Mouse (Mus musculus) colon, adult 2 months (tissue): ENCODE results near the gene Olfr67. TPM values are rescaled to one million over a fixed set of nuclear protein-coding genes. Genes with fewer than 3 reads are reported as not detected.

Experiments used
- polyA plus RNA-seq: library from polyadenylated mRNA; depleted of rRNA; stranded (reverse); fragments of >200 nt; gene quantifications from 2 replicates; pipeline ENCODE4 v1.2.3, GENCODE M21; 2012; rRNA removed

Olfr67 gene
- polyA plus RNA-seq, result not detected in 2 replicates

DNA sequence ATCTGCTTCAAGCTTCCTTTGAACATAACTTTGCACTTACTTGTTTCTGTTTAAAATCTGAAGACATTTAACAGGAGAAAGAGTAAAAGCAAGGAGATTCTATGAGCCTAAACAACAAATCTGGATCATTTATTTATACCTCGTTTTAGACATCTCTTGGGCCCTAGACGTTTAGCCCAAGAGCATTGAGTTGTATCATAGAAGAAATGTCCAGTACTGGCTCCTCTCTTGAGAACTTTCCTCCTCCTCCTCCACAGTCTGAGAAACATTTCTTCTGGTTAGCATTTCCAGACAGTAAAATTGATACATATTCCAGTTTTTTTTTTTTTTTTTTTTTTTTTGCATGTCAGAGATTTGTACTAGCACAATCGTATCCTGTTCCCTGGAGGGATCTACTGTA, at the start of gene Olfr67:
Gene Olfr67, minus strand, starts transcription at position 101 of the 400 bp plus-strand sequence.

DNA sequence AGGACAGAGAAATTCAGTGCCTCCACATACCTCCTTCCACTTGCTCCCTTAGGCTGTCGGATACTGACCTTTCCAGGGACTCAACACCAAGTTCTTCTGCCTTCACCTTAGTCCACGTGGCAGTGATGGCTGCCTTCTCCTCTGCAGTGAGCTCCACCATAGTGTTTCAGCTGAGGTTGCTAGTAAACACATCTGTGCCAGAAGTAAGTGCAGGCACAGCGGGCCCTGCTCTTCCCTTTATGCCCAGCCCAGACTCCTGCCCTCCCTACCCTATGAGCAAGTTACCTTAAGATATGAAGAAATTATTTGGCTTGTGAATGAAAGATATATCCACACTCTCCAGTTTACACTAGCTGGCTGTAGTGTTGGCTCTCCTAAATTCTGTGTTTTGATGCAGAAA, 48.6 kb upstream of the Olfr67 start, which contains the start of gene Hbb-bh2:
Gene Hbb-bh2, minus strand, starts transcription at position 253 of the 400 bp plus-strand sequence.

DNA sequence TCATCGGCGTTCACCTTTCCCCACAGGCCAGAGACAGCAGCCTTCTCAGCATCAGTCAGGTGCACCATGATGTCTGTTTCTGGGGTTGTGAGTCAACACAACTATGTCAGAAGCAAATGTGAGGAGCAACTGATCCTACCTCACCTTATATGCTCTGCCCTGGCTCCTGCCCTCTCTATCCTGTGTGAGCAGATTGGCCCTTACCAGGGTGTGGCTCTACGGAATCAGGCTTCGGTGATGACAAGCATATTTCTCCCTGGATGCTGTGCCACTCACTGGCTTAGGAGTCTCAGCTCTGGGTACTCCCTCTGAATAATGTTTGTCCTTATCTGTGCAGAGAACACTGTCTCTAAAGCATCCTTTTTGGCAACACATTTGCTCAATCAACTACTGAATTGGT, 36.2 kb upstream of the Olfr67 start, which contains the start of gene Hbb-bs:
Gene Hbb-bs, minus strand, starts transcription at position 289 of the 400 bp plus-strand sequence.

DNA sequence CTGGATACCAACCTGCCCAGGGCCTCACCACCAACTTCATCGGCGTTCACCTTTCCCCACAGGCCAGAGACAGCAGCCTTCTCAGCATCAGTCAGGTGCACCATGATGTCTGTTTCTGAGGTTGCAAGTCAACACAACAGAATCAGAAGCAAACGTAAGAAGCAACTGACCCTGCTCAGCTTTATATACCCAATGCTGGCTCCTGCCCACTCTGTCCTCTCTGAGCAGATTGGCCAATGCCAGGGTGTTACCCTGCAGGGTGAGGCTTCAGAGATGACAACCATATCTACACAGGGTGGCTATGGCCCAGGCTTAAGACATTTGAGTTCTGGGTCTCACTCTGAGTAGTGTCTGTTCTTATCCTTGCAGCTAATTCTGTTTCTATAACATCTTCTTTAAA, 22.1 kb upstream of the Olfr67 start, which contains the start of gene Hbb-bt:
Gene Hbb-bt, minus strand, starts transcription at position 231 of the 400 bp plus-strand sequence.

DNA sequence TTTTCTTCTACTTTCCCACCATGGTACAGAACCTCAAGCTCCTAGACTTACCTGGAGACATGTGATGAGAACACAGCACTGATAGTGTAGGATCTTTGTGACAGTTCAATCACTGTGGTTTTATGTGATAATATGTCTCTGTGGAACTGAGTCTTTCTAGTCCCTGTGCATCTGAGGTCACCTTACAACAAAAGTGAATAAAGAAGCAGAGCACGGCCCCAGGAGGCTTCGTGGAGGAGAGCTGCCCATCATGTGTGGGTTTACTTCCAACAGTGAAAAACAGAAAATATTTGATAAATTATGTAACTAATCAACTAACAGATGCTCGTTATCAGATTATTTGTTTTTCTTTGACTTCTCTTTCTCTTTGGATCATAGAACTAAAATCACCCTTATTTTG, 12.0 kb downstream of the Olfr67 start, which contains the start of gene Olfr68:
Gene Olfr68, minus strand, starts transcription at position 101 of the 400 bp plus-strand sequence.

DNA sequence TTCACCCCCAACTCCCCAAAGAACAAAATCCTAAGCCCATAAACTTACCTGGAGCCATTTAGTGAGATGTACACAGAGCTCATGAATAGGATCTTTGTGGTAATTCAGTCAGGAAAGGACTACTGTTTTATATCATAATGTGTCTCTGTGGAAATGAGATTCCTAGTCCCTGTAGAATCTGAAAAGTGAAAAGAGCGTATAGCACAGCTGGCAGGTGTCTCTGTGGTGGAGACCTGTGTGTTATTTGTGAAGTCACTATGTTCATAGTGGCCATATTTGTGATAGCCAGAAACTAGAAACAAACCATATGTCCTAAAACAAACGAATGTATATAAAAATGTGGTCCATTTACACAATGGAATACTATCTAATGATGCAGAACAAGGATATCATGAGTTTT, 20.1 kb downstream of the Olfr67 start, which contains the start of gene Olfr69:
Gene Olfr69, minus strand, starts transcription at position 101 of the 400 bp plus-strand sequence.

DNA sequence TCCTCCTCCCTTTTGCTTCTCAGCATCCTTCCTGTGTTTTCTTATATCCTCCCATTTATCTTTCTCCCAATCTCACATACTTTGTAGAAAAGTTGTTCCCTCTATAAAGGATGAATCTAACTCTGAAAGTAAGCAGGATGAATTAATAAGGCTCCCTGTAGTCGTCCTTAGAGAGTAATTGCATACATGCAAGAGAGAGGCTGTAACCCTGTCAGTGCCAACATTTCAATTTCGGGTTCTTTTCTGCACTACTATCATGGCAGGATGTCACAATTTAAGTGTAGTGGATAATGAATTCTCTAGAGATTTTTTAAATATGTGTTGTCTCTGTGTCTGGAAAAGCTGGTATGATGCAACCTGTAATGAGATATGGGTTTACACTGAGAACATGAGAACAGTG, 34.4 kb downstream of the Olfr67 start, which contains the start of gene Olfr630:
Gene Olfr630, minus strand, starts transcription at position 101 of the 400 bp plus-strand sequence.

DNA sequence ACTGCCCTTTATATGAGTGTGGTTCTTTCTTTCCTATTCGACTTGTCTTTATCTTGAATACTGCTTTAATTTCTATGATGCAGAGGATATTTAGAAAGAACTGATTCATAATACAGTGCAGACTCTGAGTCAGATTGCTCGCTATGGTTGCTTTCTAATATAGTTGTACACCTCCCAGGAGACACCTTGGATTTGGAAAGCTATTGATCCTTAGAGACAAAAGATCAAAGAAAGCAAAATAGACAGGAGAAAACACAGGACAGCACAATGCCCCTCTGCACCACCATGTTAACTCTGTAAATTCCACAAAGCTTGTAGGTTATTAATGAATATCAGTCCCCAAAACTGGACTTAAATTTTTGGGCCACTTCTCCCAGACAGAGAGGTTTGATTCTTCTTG, 46.8 kb downstream of the Olfr67 start, which contains the start of gene Olfr629:
Gene Olfr629, minus strand, starts transcription at position 101 of the 400 bp plus-strand sequence.

Other genes starting within 250 kb of the Olfr67 start
- not detected in 2 replicates for gene Olfr612, start 249.1 kb downstream of the Olfr67 start, polyA plus RNA-seq
- gene Olfr613, start 243.7 kb downstream of the Olfr67 start, polyA plus RNA-seq, result not detected in 2 replicates
- not detected in 2 replicates for gene Olfr615, start 235.7 kb downstream of the Olfr67 start, polyA plus RNA-seq
- gene Olfr616, start 222.7 kb downstream of the Olfr67 start, polyA plus RNA-seq, result not detected in 2 replicates
- not detected in 2 replicates for gene Olfr617, start 218.8 kb downstream of the Olfr67 start, polyA plus RNA-seq
- not detected in 2 replicates for gene Olfr618, start 201.7 kb downstream of the Olfr67 start, polyA plus RNA-seq
- not detected in 2 replicates for gene Olfr619, start 191.2 kb downstream of the Olfr67 start, polyA plus RNA-seq
- not detected in 2 replicates for gene Olfr620, start 179.3 kb downstream of the Olfr67 start, polyA plus RNA-seq
- gene Olfr622, start 149.1 kb downstream of the Olfr67 start, polyA plus RNA-seq, result not detected in 2 replicates
- not detected in 2 replicates for gene Olfr623, start 128.1 kb downstream of the Olfr67 start, polyA plus RNA-seq
- not detected in 2 replicates for gene Olfr624, start 120.6 kb downstream of the Olfr67 start, polyA plus RNA-seq
- not detected in 2 replicates for gene Olfr625-ps1, start 109.1 kb downstream of the Olfr67 start, polyA plus RNA-seq
- not detected in 2 replicates for gene Olfr243, start 77.2 kb downstream of the Olfr67 start, polyA plus RNA-seq
- gene Olfr628, start 61.4 kb downstream of the Olfr67 start, polyA plus RNA-seq, result not detected in 2 replicates
- not detected in 2 replicates for gene Olfr629, start 46.9 kb downstream of the Olfr67 start, polyA plus RNA-seq
- gene Olfr630, start 34.5 kb downstream of the Olfr67 start, polyA plus RNA-seq, result not detected in 2 replicates
- gene Olfr69, start 20.2 kb downstream of the Olfr67 start, polyA plus RNA-seq, result not detected in 2 replicates
- not detected in 2 replicates for gene Olfr68, start 12.1 kb downstream of the Olfr67 start, polyA plus RNA-seq
- gene Hbb-bt, start 22.2 kb upstream of the Olfr67 start, polyA plus RNA-seq, result 19.7 and 97.2 TPM in 2 replicates
- gene Hbb-bs, start 36.3 kb upstream of the Olfr67 start, polyA plus RNA-seq, result 178 and 1,004 TPM in 2 replicates
- not detected in 2 replicates for gene Hbb-bh2, start 48.7 kb upstream of the Olfr67 start, polyA plus RNA-seq
- gene Hbb-bh1, start 51.3 kb upstream of the Olfr67 start, polyA plus RNA-seq, result not detected in 2 replicates
- gene Hbb-y, start 61.4 kb upstream of the Olfr67 start, polyA plus RNA-seq, result not detected in 2 replicates
- gene Olfr66, start 94.4 kb upstream of the Olfr67 start, polyA plus RNA-seq, result not detected in 2 replicates
- gene Olfr64, start 102.7 kb upstream of the Olfr67 start, polyA plus RNA-seq, result not detected in 2 replicates
- gene Olfr65, start 111.7 kb upstream of the Olfr67 start, polyA plus RNA-seq, result not detected in 2 replicates
- 0.12 TPM in 1 of 2 replicates, not detected in the other for gene Olfr631, start 137.0 kb upstream of the Olfr67 start, polyA plus RNA-seq
- not detected in 2 replicates for gene Olfr632, start 142.5 kb upstream of the Olfr67 start, polyA plus RNA-seq
- not detected in 2 replicates for gene Olfr633, start 152.6 kb upstream of the Olfr67 start, polyA plus RNA-seq
- not detected in 2 replicates for gene Olfr635, start 179.3 kb upstream of the Olfr67 start, polyA plus RNA-seq
- gene Olfr638, start 206.9 kb upstream of the Olfr67 start, polyA plus RNA-seq, result not detected in 2 replicates
- gene Olfr639, start 225.5 kb upstream of the Olfr67 start, polyA plus RNA-seq, result not detected in 2 replicates
- gene Olfr640, start 233.8 kb upstream of the Olfr67 start, polyA plus RNA-seq, result not detected in 2 replicates
- gene Olfr641, start 243.6 kb upstream of the Olfr67 start, polyA plus RNA-seq, result not detected in 2 replicates